Mouse (Mus musculus) hindbrain, embryonic 16.5 days (tissue): ENCODE data around the gene Meis2. TPM values are rescaled to one million over a fixed set of nuclear protein-coding genes. Genes with fewer than 3 reads are reported as not detected.

Experiments used
- ATAC-seq: fragments of 200-750 bp; cut with Nextera tagmentation; 2 replicates; pipeline ENCODE4 v1.8.0; 2017; ENCODE audit warnings: moderate TSS enrichment, moderate library complexity
- H3K27ac ChIP-seq: fragments of 300-500 bp; sonication (generic); 2 replicates; pipeline ENCODE4 v1.5.1; 2014; ENCODE audit warnings: low read depth, mild to moderate bottlenecking, control low read depth, low read length, moderate library complexity
- H3K27me3 ChIP-seq: fragments of 300-500 bp; sonication (generic); replicated peaks from 2 replicates; pipeline ENCODE4 v1.6.1; 2014; ENCODE audit warnings: low read length; ENCODE audit not compliant: control insufficient read depth, insufficient read depth
- H3K36me3 ChIP-seq: fragments of 300-500 bp; sonication (generic); 2 replicates; pipeline ENCODE4 v1.6.1; 2014; ENCODE audit warnings: mild to moderate bottlenecking, low read length, moderate library complexity, mixed read lengths; ENCODE audit not compliant: control insufficient read depth, insufficient read depth
- H3K4me1 ChIP-seq: fragments of 300-500 bp; sonication (generic); 2 replicates; pipeline ENCODE4 v1.6.1; 2014; ENCODE audit warnings: low read depth, low read length; ENCODE audit not compliant: control insufficient read depth, insufficient read depth
- H3K4me2 ChIP-seq: fragments of 300-500 bp; sonication (generic); 2 replicates; pipeline ENCODE4 v1.6.1; 2014; ENCODE audit warnings: mild to moderate bottlenecking, low read length, control low read depth, moderate library complexity
- H3K4me3 ChIP-seq: fragments of 300-500 bp; sonication (generic); 2 replicates; pipeline ENCODE4 v1.5.1; 2014; ENCODE audit warnings: mild to moderate bottlenecking, low read length, control low read depth, moderate library complexity
- H3K9ac ChIP-seq: fragments of 300-500 bp; sonication (generic); 2 replicates; pipeline ENCODE4 v1.6.1; 2014; ENCODE audit warnings: low read depth, mild to moderate bottlenecking, control low read depth, low read length, moderate library complexity
- H3K9me3 ChIP-seq: fragments of 300-500 bp; sonication (generic); 2 replicates; pipeline ENCODE4 v1.6.1; 2014; ENCODE audit warnings: mild to moderate bottlenecking, low read length, moderate library complexity; ENCODE audit not compliant: control insufficient read depth
- WGBS: fragments of 180-500 bp; shearing (Covaris S2); extraction: QIAGEN DNeasy Blood & Tissue Kit; methylation state at CpG from one replicate; pipeline ENCODE4 v1.1.7; 2014; 5-methylcytosine and 5-hydroxymethylcytosine counted together
- polyA plus RNA-seq: library from polyadenylated mRNA; unstranded; fragments of >200 nt; fragmentation: Nextera tagmentation; extraction: Ambion mirVana; gene quantifications from 2 replicates; pipeline ENCODE4 v1.2.1, GENCODE M21; 2015

The Meis2 gene
- polyA plus RNA-seq, 1 experiment from 2014 or later: 128 TPM

- Histone ChIP-seq H3K9ac (no peak overlapping the region), H3K4me2 (no peak overlapping the region), H3K27me3 (no peaks in the 10 kb centered on the region), H3K27ac (peak overlapping the region; percentile 9; the same call in 1 of the 2 replicates), H3K36me3 (no peaks in the 10 kb centered on the region), H3K4me3 (no peak overlapping the region), H3K9me3 (no peaks in the 10 kb centered on the region), H3K4me1 (peaks cover 4% of the 10 kb centered on the region)
- WGBS: 85% methylated on average over 9 of the region's 9 CpGs
- no peak for ATAC-seq
Measured at GRCm38 (mm10) chr2:115921687-115922086, 144.0 kb downstream of the Meis2 start.

GRCm38 (mm10) chr2:115920336-115920951, 145.2 kb downstream of the Meis2 start:
- Histone ChIP-seq H3K27ac (0 out of 2 replicates have a peak overlapping the region, but pooled peaks have one; percentile 14), H3K9me3 (no peaks in the 10 kb centered on the region), H3K4me1 (peaks cover 9% of the 10 kb centered on the region), H3K4me2 (no peak overlapping the region), H3K27me3 (no peaks in the 10 kb centered on the region), H3K9ac (no peak overlapping the region), H3K36me3 (no peaks in the 10 kb centered on the region), H3K4me3 (no peak overlapping the region)
- no peak; the same call in 1 of the 2 replicates for ATAC-seq
- 37% methylated on average over 5 of the region's 5 CpGs for WGBS

DNA sequence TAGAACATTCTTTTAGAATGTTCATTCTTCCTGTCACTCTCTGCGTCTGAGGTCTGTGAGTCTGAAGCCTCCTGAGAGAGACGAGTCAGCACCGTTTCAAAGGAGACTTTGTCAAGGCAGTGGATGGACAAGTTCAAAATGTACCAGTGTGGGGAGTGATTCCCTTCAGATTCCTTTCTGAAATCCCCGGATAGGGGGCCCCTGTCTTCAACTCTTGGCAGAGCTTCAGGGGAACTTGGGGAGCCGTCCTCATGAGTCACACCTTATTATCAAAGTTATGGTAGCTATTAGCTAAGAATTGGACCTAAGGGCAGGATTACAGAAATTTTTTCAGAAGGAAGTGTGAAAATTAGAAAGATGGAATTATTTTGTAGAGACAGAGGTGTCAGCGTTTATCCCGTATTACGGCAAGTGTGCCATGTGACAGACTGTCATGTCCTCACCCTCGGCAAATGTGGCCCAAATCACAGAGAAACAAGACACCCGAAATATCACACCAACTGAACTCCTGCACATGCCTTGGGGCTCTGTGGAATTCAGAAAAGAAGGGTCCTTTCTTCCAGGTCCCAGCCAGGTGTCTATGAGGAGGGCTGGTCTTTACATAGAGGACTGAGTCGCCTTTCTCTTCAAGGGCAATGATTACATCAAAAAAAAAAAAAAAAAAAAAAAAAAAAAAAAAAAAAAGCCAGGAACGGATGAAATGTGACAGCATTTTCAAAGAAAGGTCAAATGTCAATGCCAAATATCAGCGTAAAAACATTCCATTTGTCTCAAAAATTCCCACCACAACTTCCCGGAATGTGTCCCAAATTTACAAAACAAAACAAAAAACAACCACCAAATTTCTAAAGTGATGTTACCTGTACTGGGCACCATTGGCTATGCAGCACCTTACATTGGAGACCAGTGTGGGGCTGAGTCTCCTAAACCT, 146.2 kb downstream of the Meis2 start:
- Histone ChIP-seq H3K4me2 (no peak overlapping the region), H3K9me3 (no peaks in the 10 kb centered on the region), H3K27ac (no peak overlapping the region), H3K4me3 (no peak overlapping the region), H3K36me3 (no peaks in the 10 kb centered on the region), H3K9ac (no peak overlapping the region), H3K27me3 (no peaks in the 10 kb centered on the region), H3K4me1 (peaks cover 9% of the 10 kb centered on the region)
- 76% methylated on average over 14 of the region's 14 CpGs for WGBS
- no peak for ATAC-seq

GRCm38 (mm10) chr2:115918561-115918960, 147.1 kb downstream of the Meis2 start:
- no peak overlapping the region for H3K9ac ChIP-seq
- no peaks in the 10 kb centered on the region for H3K27me3 ChIP-seq
- no peaks in the 10 kb centered on the region for H3K36me3 ChIP-seq

GRCm38 (mm10) chr2:115914539-115914938, 151.1 kb downstream of the Meis2 start:
- Histone ChIP-seq H3K4me2 (no peak overlapping the region), H3K9ac (no peak overlapping the region), H3K36me3 (no peaks in the 10 kb centered on the region), H3K9me3 (no peaks in the 10 kb centered on the region), H3K4me3 (no peak overlapping the region), H3K27me3 (no peaks in the 10 kb centered on the region), H3K27ac (no peak overlapping the region), H3K4me1 (peaks cover 5% of the 10 kb centered on the region)
- 24% methylated on average over 4 of the region's 4 CpGs for WGBS
- ATAC-seq: no peak

More at GRCm38 (mm10) chr2:115918561-115918960, 147.1 kb downstream of the Meis2 start:
- no peak for ATAC-seq
- no peak overlapping the region for H3K4me2 ChIP-seq
- H3K9me3 ChIP-seq: no peaks in the 10 kb centered on the region
- no peak overlapping the region for H3K27ac ChIP-seq
- peaks cover 9% of the 10 kb centered on the region for H3K4me1 ChIP-seq
- H3K4me3 ChIP-seq: no peak overlapping the region

GRCm38 (mm10) chr2:115912948-115913529, 152.6 kb downstream of the Meis2 start:
- Histone ChIP-seq H3K4me2 (no peak overlapping the region), H3K36me3 (no peaks in the 10 kb centered on the region), H3K27ac (no peak overlapping the region), H3K4me1 (peaks cover 5% of the 10 kb centered on the region), H3K9me3 (no peaks in the 10 kb centered on the region), H3K4me3 (no peak overlapping the region), H3K9ac (no peak overlapping the region), H3K27me3 (no peaks in the 10 kb centered on the region)
- ATAC-seq: no peak
- 74% methylated on average over 7 of the region's 7 CpGs for WGBS

- Histone ChIP-seq H3K4me3 (no peak overlapping the region), H3K27ac (no peak overlapping the region), H3K4me2 (no peak overlapping the region), H3K4me1 (peaks cover 5% of the 10 kb centered on the region), H3K9ac (no peak overlapping the region), H3K27me3 (no peaks in the 10 kb centered on the region), H3K36me3 (no peaks in the 10 kb centered on the region), H3K9me3 (no peaks in the 10 kb centered on the region)
- no peak for ATAC-seq
- 84% methylated on average over 17 of the region's 17 CpGs for WGBS
Measured at GRCm38 (mm10) chr2:115911913-115912642, 153.6 kb downstream of the Meis2 start.

GRCm38 (mm10) chr2:115910217-115910616, 155.4 kb downstream of the Meis2 start:
- no peak overlapping the region for H3K4me2 ChIP-seq
- no peaks in the 10 kb centered on the region for H3K27me3 ChIP-seq
- no peak overlapping the region for H3K4me3 ChIP-seq
- 86% methylated on average over 4 of the region's 4 CpGs for WGBS
- H3K36me3 ChIP-seq: no peaks in the 10 kb centered on the region
- H3K9me3 ChIP-seq: no peaks in the 10 kb centered on the region
- no peak overlapping the region for H3K9ac ChIP-seq
- H3K27ac ChIP-seq: no peak overlapping the region
- H3K4me1 ChIP-seq: no peaks in the 10 kb centered on the region; the same call in 1 of the 2 replicates
- ATAC-seq: no peak
